Mouse (Mus musculus) heart, embryonic 12.5 days (tissue): ENCODE results near the gene Herc3. TPM values are rescaled to one million over a fixed set of nuclear protein-coding genes. Genes with fewer than 3 reads are reported as not detected.

Experiments used
- polyA plus RNA-seq: library from polyadenylated mRNA; unstranded; fragments of >200 nt; fragmentation: Nextera tagmentation; extraction: Ambion mirVana; gene quantifications from 2 replicates; pipeline ENCODE4 v1.2.1, GENCODE M21; 2016

Herc3 gene
- polyA plus RNA-seq, 1 experiment from 2014 or later, result 38.3 TPM

Other genes with a start within 250 kb of the Herc3 start
- 60.1 and 62.0 TPM in 2 replicates for gene Abcg2, start 246.9 kb upstream of the Herc3 start, polyA plus RNA-seq
- gene Nap1l5, start 75.6 kb downstream of the Herc3 start, polyA plus RNA-seq, result 1.6 and 1.9 TPM in 2 replicates
- gene Fam13a, start 193.1 kb downstream of the Herc3 start, polyA plus RNA-seq, result 6.2 and 6.8 TPM in 2 replicates